Mouse (Mus musculus): Measurements from ENCODE around the gene Gzmf. TPM values are rescaled to one million over a fixed set of nuclear protein-coding genes. Genes with fewer than 3 reads are reported as not detected.

Gene Gzmf
- polyA plus RNA-seq (2015; fragmentation: Nextera tagmentation; extraction: Ambion mirVana) = not detected in 2 replicates

GRCm38 (mm10) chr14:56211317-56211716 is at the start of gene Gzmf:
TSS of gene Gzmf (minus strand) at chr14:56211417.

GRCm38 (mm10) chr14:56234556-56234955 is 23.3 kb upstream of the Gzmf start, which contains the start of gene Gzmc:
TSS of gene Gzmc (minus strand) at chr14:56234656.

GRCm38 (mm10) chr14:56174499-56174898 is 36.7 kb downstream of the Gzmf start, which contains the start of gene Gzmn:
TSS of gene Gzmn (minus strand) at chr14:56174599.

GRCm38 (mm10) chr14:56159479-56159878 is 51.7 kb downstream of the Gzmf start, which contains the start of gene Gzmg:
TSS of gene Gzmg (minus strand) at chr14:56159579.

Other genes with a start within 250 kb of the Gzmf start
- gene Mcpt1, start 193.4 kb downstream of the Gzmf start, polyA plus RNA-seq (2015; fragmentation: Nextera tagmentation; extraction: Ambion mirVana) = not detected in 2 replicates
- gene Mcpt9, start 180.9 kb downstream of the Gzmf start, polyA plus RNA-seq (2015; fragmentation: Nextera tagmentation; extraction: Ambion mirVana) = not detected in 2 replicates
- 0.18 TPM in 1 of 2 replicates, not detected in the other for gene Mcpt2, start 169.4 kb downstream of the Gzmf start, polyA plus RNA-seq (2015; fragmentation: Nextera tagmentation; extraction: Ambion mirVana)
- 75.8 and 157 TPM in 2 replicates for gene Mcpt4, start 149.1 kb downstream of the Gzmf start, polyA plus RNA-seq (2015; fragmentation: Nextera tagmentation; extraction: Ambion mirVana)
- 0.29 and 0.35 TPM in 2 replicates for gene Mcpt8, start 126.1 kb downstream of the Gzmf start, polyA plus RNA-seq (2015; fragmentation: Nextera tagmentation; extraction: Ambion mirVana)
- gene Ctsg, start 108.8 kb downstream of the Gzmf start, polyA plus RNA-seq (2015; fragmentation: Nextera tagmentation; extraction: Ambion mirVana) = 1.3 and 3.2 TPM in 2 replicates
- gene Gzme, start 90.8 kb downstream of the Gzmf start, polyA plus RNA-seq (2015; fragmentation: Nextera tagmentation; extraction: Ambion mirVana) = not detected in 2 replicates
- gene Gzmd, start 78.8 kb downstream of the Gzmf start, polyA plus RNA-seq (2015; fragmentation: Nextera tagmentation; extraction: Ambion mirVana) = not detected in 2 replicates
- gene Gzmg, start 51.8 kb downstream of the Gzmf start, polyA plus RNA-seq (2015; fragmentation: Nextera tagmentation; extraction: Ambion mirVana) = not detected in 2 replicates
- gene Gzmn, start 36.8 kb downstream of the Gzmf start, polyA plus RNA-seq (2015; fragmentation: Nextera tagmentation; extraction: Ambion mirVana) = 0.13 TPM in 1 of 2 replicates, not detected in the other
- gene Gzmc, start 23.2 kb upstream of the Gzmf start, polyA plus RNA-seq (2015; fragmentation: Nextera tagmentation; extraction: Ambion mirVana) = not detected in 2 replicates
- not detected in 2 replicates for gene Gzmb, start 50.8 kb upstream of the Gzmf start, polyA plus RNA-seq (2015; fragmentation: Nextera tagmentation; extraction: Ambion mirVana)
- not detected in 2 replicates for gene Atp12a, start 153.7 kb upstream of the Gzmf start, polyA plus RNA-seq (2015; fragmentation: Nextera tagmentation; extraction: Ambion mirVana)
- gene Rnf17, start 191.2 kb upstream of the Gzmf start, polyA plus RNA-seq (2015; fragmentation: Nextera tagmentation; extraction: Ambion mirVana) = 0.54 and 0.72 TPM in 2 replicates